Mouse (Mus musculus) urinary bladder, postnatal 36 days (tissue): ENCODE data around the gene Arfrp1.
A peak's percentile ranks its signal among the peaks of the same experiment; 100 is the strongest.

Source experiments
- DNase-seq, 2 experiments: peaks; one replicate each; pipeline ENCODE4 v3.0.0; 2022; ENCODE audit warnings: low spot score in 2 of 2, mixed read lengths in 1 of 2

The Arfrp1 gene

GRCm38 (mm10) chr2:181377230-181377629, 12.0 kb upstream of the Arfrp1 start:
- no peak for DNase-seq

GRCm38 (mm10) chr2:181375787-181376186, 10.6 kb upstream of the Arfrp1 start:
- DNase-seq: no peak

GRCm38 (mm10) chr2:181370001-181370400, 4.8 kb upstream of the Arfrp1 start:
- DNase-seq: no peak

- DNase-seq: no peak
These were observed 461 bp upstream of the Arfrp1 start for GRCm38 (mm10) chr2:181365655-181366075.

- DNase-seq: no peak
These were observed 731 bp downstream of the Arfrp1 start for GRCm38 (mm10) chr2:181364487-181364859.

GRCm38 (mm10) chr2:181363946-181364345, 1.3 kb downstream of the Arfrp1 start:
- DNase-seq: no peak

- no peak for DNase-seq
These were observed 8.4 kb downstream of the Arfrp1 start for GRCm38 (mm10) chr2:181356780-181357179.

GRCm38 (mm10) chr2:181342766-181343165, 22.4 kb downstream of the Arfrp1 start:
- DNase-seq: no peak

- no peak for DNase-seq
These were observed 24.8 kb downstream of the Arfrp1 start for GRCm38 (mm10) chr2:181340426-181340825.

- DNase-seq: peak; percentile 39 to 68
These were observed 31.2 kb downstream of the Arfrp1 start for GRCm38 (mm10) chr2:181334023-181334422.

- DNase-seq: no peak
These were observed 32.7 kb downstream of the Arfrp1 start for GRCm38 (mm10) chr2:181332542-181332941.

- DNase-seq: no peak
These were observed 39.1 kb downstream of the Arfrp1 start for GRCm38 (mm10) chr2:181326098-181326497.

- DNase-seq: no peak
These were observed 43.1 kb downstream of the Arfrp1 start for GRCm38 (mm10) chr2:181322136-181322535.

GRCm38 (mm10) chr2:181320103-181320499, 45.1 kb downstream of the Arfrp1 start:
- DNase-seq: no peak

- peak; percentile 78 to 81 for DNase-seq
These were observed 45.7 kb downstream of the Arfrp1 start, which contains the start of gene Rtel1 for GRCm38 (mm10) chr2:181319248-181320102. Gene Rtel1 (plus strand): TSS chr2:181319739.

- peak in 1 of 2 experiments; percentile 27 for DNase-seq
These were observed 51.0 kb downstream of the Arfrp1 start, which contains the start of gene Stmn3 for GRCm38 (mm10) chr2:181314080-181314810. Gene Stmn3 (minus strand): TSS chr2:181314500.

GRCm38 (mm10) chr2:181313344-181314079, 51.7 kb downstream of the Arfrp1 start:
- no peak for DNase-seq

- no peak for DNase-seq
These were observed 52.2 kb downstream of the Arfrp1 start for GRCm38 (mm10) chr2:181313006-181313343.

- no peak for DNase-seq
These were observed 52.8 kb downstream of the Arfrp1 start for GRCm38 (mm10) chr2:181312435-181312834.
